Mouse (Mus musculus): ENCODE measurements around the gene Tmem247.

DNA sequence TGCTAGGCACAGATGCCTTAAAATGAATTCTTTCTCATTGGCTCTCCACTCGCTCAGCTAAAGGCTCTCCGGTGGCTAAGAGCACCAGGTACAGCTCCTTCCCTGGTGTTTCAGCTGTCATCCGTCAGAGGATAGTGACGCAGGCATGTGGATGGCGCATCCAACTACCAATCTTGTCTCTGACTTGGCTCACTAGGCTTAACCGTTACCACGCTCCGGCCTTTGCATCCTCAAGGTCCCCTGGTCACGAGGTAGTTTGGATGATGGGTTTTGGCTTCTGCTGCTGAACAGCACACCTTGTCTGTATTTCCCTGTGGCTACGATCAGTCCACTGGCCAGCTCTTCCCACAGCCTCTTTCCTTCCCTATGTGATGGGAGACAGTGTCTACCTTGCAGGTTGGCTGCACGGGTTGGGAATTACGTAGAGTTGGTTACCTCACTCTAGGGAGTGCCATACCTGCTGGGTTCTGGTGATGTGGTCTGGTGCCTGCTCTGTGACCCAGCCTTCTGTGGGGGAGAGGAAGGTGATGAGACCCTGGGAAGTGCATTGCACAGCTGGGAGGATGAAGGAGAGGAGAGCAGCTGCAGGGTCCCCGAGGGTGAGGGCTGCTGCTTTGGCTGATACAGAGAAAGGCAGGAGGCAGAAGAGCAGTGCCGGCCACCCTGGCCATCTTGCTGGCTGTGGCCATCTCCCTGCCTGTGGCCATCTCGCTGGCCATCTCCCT, 53.0 kb downstream of the Tmem247 start:
- TF ChIP-seq EP300 (optimal IDR thresholded peaks at IDR 0.05) (no peak), CTCF (IDR thresholded peaks at IDR 0.05; ENCODE audit: low read depth) (no peak)

All from stomach, postnatal 0 days (tissue).